Mouse (Mus musculus) splenic B cell, adult 2 months (primary cell): Measurements from ENCODE around the gene Dst.

Experiments used
- DNase-seq: peaks from one replicate; pipeline ENCODE4 v3.0.0-alpha.2; 2011; ENCODE audit warnings: low read depth, low spot score
- H3K27me3 ChIP-seq: 2 replicates; pipeline ENCODE4 v1.6.1; 2012; ENCODE audit warnings: mild to moderate bottlenecking, low read length, moderate library complexity, mixed read lengths; ENCODE audit not compliant: control insufficient read depth, poor library complexity, insufficient read depth, severe bottlenecking
- H3K36me3 ChIP-seq: 2 replicates; pipeline ENCODE4 v1.6.1; 2012; ENCODE audit warnings: mild to moderate bottlenecking, low read length, moderate library complexity, mixed read lengths; ENCODE audit not compliant: control insufficient read depth, poor library complexity, insufficient read depth, severe bottlenecking

Dst gene

DNA sequence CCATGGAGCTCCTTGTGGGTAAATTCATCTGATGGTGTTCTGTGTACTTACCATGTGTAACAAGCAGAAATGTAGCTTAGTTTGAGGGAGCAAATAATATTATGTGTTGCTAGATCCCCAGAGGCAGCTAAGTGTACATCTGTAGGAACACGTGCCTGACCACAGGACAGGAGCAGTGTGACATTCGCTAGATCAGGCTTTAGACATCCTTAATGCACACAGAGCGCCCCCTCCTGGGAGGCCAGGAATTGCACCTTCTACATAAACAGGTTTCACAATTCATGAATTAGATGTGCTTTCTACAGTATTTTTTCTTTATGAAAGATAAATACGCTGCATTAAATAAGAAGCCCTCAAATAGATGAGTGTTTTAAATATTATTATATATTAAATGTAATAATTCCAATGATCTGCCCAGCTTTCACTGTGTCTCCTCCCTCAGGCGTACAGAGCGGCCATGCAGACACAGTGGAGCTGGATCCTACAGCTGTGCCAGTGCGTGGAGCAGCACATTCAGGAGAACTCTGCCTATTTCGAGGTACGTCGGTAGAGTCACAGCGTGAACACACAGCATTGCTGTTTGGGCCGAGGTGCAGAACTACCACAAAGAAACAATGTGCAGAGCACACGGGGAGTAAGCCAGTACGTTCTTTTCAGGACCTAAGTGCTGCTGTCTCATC, 256.7 kb downstream of the Dst start:
- no peaks in the 10 kb centered on the region for H3K36me3 ChIP-seq
- DNase-seq: peak; percentile 51
- no peaks in the 10 kb centered on the region for H3K27me3 ChIP-seq

DNA sequence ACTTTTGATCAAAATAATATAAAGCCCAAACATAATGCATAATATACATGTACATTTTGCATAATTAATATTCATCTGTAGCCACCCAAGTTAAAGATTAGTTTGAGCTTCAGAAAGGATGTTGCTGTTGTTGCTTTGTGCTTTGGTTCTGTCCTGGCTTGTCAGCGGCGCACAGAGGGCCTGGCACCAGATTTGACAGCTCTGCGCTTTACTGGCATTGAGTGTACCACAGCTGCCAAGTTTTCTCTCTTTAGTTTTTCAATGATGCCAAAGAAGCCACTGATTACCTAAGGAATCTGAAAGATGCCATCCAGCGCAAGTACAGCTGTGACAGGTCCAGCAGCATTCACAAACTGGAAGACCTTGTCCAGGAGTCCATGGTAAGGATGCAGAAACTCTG, 257.9 kb downstream of the Dst start:
- H3K27me3 ChIP-seq: no peaks in the 10 kb centered on the region
- DNase-seq: no peak
- H3K36me3 ChIP-seq: no peaks in the 10 kb centered on the region

GRCm38 (mm10) chr1:34167151-34168057, 259.4 kb downstream of the Dst start:
- no peaks in the 10 kb centered on the region for H3K27me3 ChIP-seq
- no peak for DNase-seq

DNA sequence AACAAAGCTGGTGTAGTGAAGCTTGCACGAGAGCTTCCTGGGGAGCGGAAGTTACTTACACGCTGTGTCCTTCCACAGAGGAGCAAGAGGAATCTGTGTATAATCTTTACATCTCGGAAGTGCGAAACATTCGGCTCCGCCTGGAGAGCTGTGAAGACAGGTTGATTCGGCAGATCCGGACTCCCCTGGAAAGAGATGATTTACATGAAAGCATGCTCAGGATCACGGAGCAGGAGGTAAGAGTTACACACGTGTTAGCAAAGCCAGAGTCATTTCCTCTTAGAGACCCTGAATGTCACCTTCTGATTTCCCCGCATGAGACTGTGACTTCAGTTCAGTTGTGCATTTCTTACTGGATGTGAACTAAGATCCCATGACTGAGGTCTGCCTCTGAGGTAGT, 261.1 kb downstream of the Dst start:
- DNase-seq: no peak
- no peaks in the 10 kb centered on the region for H3K36me3 ChIP-seq
- no peaks in the 10 kb centered on the region for H3K27me3 ChIP-seq

More at GRCm38 (mm10) chr1:34167151-34168057, 259.4 kb downstream of the Dst start:
- no peaks in the 10 kb centered on the region for H3K36me3 ChIP-seq

- Histone ChIP-seq H3K36me3 (no peaks in the 10 kb centered on the region), H3K27me3 (no peaks in the 10 kb centered on the region)
- DNase-seq: no peak
Observed at GRCm38 (mm10) chr1:34174517-34174916, 266.5 kb downstream of the Dst start.

- H3K27me3 ChIP-seq: no peaks in the 10 kb centered on the region
- DNase-seq: no peak
- no peaks in the 10 kb centered on the region for H3K36me3 ChIP-seq
Observed at GRCm38 (mm10) chr1:34174961-34175360, 266.9 kb downstream of the Dst start.

DNA sequence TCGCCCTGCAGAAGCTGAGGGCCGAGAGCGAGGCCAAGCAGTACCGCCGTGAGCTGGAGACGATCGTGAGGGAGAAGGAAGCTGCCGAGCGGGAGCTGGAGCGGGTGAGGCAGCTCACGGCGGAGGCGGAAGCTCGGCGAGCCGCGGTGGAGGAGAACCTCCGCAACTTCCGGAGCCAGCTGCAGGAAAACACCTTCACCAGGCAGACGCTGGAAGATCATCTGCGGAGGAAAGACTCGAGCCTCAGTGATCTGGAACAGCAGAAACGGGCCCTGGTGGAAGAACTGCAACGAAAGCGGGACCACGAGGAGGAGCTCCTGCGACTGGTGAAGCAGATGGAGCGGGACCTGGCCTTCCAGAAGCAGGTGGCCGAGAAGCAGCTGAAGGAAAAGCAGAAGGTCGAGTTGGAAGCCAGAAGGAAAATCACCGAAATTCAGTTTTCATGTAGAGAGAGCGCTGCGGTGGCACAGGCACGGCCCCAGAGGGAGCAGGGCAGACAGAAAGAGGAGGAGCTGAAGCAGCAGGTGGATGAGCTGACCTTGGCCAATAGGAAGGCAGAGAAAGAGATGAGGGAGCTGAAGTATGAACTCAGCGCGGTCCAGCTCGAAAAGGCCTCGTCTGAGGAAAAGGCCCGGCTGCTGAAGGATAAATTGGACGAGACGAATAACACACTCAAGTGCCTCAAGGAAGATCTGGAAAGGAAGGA, 270.1 kb downstream of the Dst start:
- DNase-seq: peak; percentile 1
- no peaks in the 10 kb centered on the region for H3K27me3 ChIP-seq
- H3K36me3 ChIP-seq: no peaks in the 10 kb centered on the region

DNA sequence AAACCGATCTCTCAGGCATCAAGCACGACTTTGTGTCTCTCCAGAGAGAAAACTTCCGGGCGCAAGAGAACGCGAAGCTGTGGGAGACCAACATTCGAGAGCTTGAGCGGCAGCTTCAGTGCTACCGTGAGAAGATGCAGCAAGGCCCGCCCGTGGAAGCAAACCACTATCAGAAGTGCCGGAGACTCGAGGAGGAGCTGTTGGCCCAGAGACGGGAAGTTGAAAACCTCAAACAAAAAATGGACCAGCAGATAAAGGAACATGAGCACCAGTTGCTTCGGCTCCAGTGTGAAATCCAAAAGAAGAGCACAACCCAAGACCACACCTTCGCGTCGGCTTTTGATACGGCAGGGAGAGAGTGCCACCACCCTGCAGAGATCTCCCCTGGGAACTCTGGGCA, 271.7 kb downstream of the Dst start:
- no peak for DNase-seq
- Histone ChIP-seq H3K36me3 (no peaks in the 10 kb centered on the region), H3K27me3 (no peaks in the 10 kb centered on the region)

DNA sequence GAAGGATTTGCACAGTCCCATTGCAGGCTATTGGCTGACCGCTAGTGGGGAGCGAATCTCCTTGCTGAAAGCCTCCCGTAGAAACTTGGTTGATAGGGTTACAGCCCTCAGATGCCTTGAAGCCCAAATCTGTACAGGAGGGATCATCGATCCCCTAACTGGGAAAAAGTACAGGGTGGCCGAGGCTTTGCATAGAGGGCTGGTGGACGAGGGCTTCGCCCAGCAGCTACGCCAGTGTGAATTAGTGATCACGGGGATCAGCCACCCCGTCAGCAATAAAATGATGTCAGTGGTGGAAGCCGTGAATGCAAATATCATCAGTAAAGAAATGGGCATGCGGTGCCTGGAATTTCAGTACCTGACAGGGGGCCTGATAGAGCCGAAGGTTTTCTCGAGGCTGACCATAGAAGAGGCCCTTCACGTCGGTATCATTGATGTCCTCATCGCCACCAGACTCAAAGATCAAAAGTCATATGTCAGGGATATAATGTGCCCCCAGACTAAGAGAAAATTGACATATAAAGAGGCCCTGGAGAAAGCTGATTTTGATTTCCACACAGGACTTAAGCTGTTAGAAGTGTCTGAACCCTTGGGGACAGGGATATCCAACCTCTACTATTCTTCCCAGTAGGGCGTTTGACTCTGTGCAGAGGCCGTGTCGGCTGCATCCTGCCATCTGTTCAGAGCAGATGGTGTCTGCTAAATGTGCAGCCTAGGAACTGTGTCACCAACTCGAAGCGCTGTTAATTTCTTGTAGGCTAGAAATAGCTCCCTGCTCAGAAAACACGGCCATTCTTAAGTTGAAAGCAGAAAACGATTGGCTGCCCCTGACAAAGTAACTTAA, 274.6 kb downstream of the Dst start:
- H3K27me3 ChIP-seq: no peaks in the 10 kb centered on the region
- no peaks in the 10 kb centered on the region for H3K36me3 ChIP-seq
- no peak for DNase-seq

- Histone ChIP-seq H3K27me3 (no peaks in the 10 kb centered on the region), H3K36me3 (no peaks in the 10 kb centered on the region)
- no peak for DNase-seq
Observed at GRCm38 (mm10) chr1:34183250-34183926, 275.4 kb downstream of the Dst start.

GRCm38 (mm10) chr1:34184266-34184665, 276.2 kb downstream of the Dst start:
- no peaks in the 10 kb centered on the region for H3K27me3 ChIP-seq
- no peak for DNase-seq

DNA sequence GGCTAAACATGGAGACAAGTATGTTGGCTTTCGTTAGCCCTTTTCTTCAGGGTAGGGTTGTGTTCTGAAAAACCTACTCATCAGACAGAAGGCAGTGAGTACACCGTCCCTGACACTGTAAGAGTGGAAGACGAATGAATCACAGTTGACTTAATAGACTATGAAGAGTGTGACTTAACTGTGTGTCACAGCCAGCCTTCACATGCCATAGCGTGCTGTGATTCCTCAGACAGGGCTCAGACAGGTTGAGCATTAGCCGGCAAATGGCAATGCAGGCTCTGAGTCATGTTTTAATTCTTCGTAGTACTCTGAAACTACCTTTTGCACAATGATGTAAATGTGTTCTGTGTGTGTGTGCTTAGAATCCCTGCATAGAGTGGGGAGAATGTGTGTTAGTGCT, 278.0 kb downstream of the Dst start:
- no peaks in the 10 kb centered on the region for H3K27me3 ChIP-seq
- no peaks in the 10 kb centered on the region for H3K36me3 ChIP-seq
- DNase-seq: no peak

More at GRCm38 (mm10) chr1:34184266-34184665, 276.2 kb downstream of the Dst start:
- H3K36me3 ChIP-seq: no peaks in the 10 kb centered on the region

DNA sequence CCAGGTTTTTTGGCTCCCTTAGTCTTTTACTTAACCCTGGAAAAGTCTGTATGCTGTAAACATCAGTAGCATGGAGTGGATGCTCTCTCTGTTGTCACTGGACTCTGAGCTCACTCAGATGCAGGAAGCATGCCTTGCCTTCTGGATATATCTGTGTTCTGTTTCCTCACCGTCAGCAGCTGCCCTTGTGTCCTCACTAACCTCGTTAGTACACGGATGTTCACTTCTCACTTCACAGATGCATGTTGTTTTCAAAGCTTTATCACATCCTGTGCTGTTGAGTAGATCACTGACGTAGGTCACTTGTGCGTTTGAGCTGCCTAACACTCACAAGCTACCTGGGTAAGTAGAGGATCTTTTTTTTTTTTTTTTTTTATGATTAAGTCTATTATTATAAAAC, 279.5 kb downstream of the Dst start:
- no peak for DNase-seq
- no peaks in the 10 kb centered on the region for H3K36me3 ChIP-seq

GRCm38 (mm10) chr1:34188721-34189236, 280.8 kb downstream of the Dst start:
- no peak for DNase-seq
- Histone ChIP-seq H3K36me3 (no peaks in the 10 kb centered on the region), H3K27me3 (no peaks in the 10 kb centered on the region)

More for the DNA sequence above, 279.5 kb downstream of the Dst start:
- no peaks in the 10 kb centered on the region for H3K27me3 ChIP-seq
